Mouse (Mus musculus) spleen, adult 12 weeks (tissue): Measurements from ENCODE around the gene Gm42791.

ENCODE experiments used
- DNase-seq: peaks from one replicate; pipeline ENCODE4 v3.0.0; 2022; ENCODE audit warnings: low spot score

The Gm42791 gene

GRCm38 (mm10) chr5:148978458-148979165 is 16.3 kb downstream of the Gm42791 start:
- DNase-seq, result no peak

- no peak for DNase-seq
Measured at GRCm38 (mm10) chr5:148977698-148978457, 17.1 kb downstream of the Gm42791 start.

GRCm38 (mm10) chr5:148976876-148977275 is 18.1 kb downstream of the Gm42791 start:
- peak; percentile 35 for DNase-seq

- DNase-seq, result no peak
Measured at GRCm38 (mm10) chr5:148975035-148975434, 19.9 kb downstream of the Gm42791 start.

GRCm38 (mm10) chr5:148973019-148973668 is 21.8 kb downstream of the Gm42791 start:
- DNase-seq, result no peak

GRCm38 (mm10) chr5:148972167-148972566 is 22.8 kb downstream of the Gm42791 start:
- DNase-seq, result no peak

GRCm38 (mm10) chr5:148969648-148970047 is 25.3 kb downstream of the Gm42791 start:
- no peak for DNase-seq

- DNase-seq, result no peak
Measured at GRCm38 (mm10) chr5:148968958-148969576, 25.9 kb downstream of the Gm42791 start.

GRCm38 (mm10) chr5:148968179-148968578 is 26.8 kb downstream of the Gm42791 start:
- no peak for DNase-seq

GRCm38 (mm10) chr5:148966395-148966794 is 28.6 kb downstream of the Gm42791 start:
- no peak for DNase-seq

- DNase-seq, result no peak
Measured at GRCm38 (mm10) chr5:148965691-148966333, 29.1 kb downstream of the Gm42791 start.

GRCm38 (mm10) chr5:148965089-148965591 is 29.8 kb downstream of the Gm42791 start:
- no peak for DNase-seq

- no peak for DNase-seq
Measured at GRCm38 (mm10) chr5:148964251-148964650, 30.7 kb downstream of the Gm42791 start.

- DNase-seq, result no peak
Measured at GRCm38 (mm10) chr5:148960211-148960610, 34.7 kb downstream of the Gm42791 start.

GRCm38 (mm10) chr5:148959068-148959990 is 35.6 kb downstream of the Gm42791 start:
- peak; percentile 51 for DNase-seq

GRCm38 (mm10) chr5:148958355-148958754 is 36.6 kb downstream of the Gm42791 start:
- peak; percentile 35 for DNase-seq

GRCm38 (mm10) chr5:148956898-148957535 is 37.9 kb downstream of the Gm42791 start:
- DNase-seq, result no peak

GRCm38 (mm10) chr5:148956091-148956490 is 38.9 kb downstream of the Gm42791 start:
- no peak for DNase-seq

GRCm38 (mm10) chr5:148955575-148955974 is 39.4 kb downstream of the Gm42791 start:
- no peak for DNase-seq
